Mouse (Mus musculus): ENCODE measurements around the gene Stard5. TPM values are rescaled to one million over a fixed set of nuclear protein-coding genes. Genes with fewer than 3 reads are reported as not detected.
A peak's percentile ranks its signal among the peaks of the same experiment; 100 is the strongest.

Stard5 gene
- polyA plus RNA-seq, 1 experiment from 2014 or later = 18.8 TPM

DNA sequence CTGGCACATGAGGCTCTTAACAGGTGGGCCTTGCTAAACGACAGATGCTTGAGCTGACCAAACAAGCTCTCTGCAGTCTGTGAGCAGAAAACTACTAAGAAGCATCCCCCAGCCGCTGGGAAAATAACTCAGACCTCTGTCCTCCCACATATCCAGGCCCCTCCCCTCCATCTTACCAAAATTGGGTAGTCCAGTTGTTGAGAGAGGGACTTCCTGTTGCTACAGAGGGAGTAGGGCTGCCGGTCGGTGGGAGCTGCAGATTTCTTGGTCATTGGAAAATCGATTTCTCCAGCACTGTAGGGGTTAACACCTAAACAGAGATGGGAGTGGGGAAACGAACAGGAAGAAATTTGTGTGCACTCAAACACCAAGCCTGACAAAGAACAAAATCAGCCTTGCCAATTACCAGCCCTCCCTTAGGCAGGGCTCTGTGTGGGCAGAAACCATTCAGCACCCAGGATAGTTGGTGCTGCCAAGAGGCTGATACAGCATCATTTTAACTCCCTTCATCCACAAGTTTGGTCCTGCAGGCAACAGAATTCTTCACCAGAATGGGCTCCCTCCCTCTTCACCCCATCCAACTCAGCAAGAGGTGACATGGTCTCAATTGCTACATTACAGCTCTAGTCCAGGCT, 51.0 kb downstream of the Stard5 start:
- DNase-seq (ENCODE audit: low spot score) = no peak
- no peak for ATAC-seq (ENCODE audit: insufficient number of reproducible peaks, low FRiP score, low TSS enrichment, low read depth)
- no peak overlapping the region for H3K4me2 ChIP-seq (ENCODE audit: low read depth, severe bottlenecking)
- no peak overlapping the region for H3K9ac ChIP-seq (ENCODE audit: low read length)
- no peaks in the 10 kb centered on the region for H3K9me3 ChIP-seq (ENCODE audit: control insufficient read depth, low read length)
- H3K27me3 ChIP-seq (ENCODE audit: control insufficient read depth, insufficient read depth, low read length) = no peaks in the 10 kb centered on the region
- H3K36me3 ChIP-seq (ENCODE audit: control insufficient read depth, insufficient read depth, low read length) = no peaks in the 10 kb centered on the region
- peaks cover 11% of the 10 kb centered on the region for H3K4me1 ChIP-seq (ENCODE audit: control insufficient read depth, insufficient read depth, low read length)
- WGBS = 39% methylated on average over 6 of the region's 6 CpGs
- no peak overlapping the region for H3K27ac ChIP-seq (replicated peaks; ENCODE audit: low read depth, low read length)
- no peak overlapping the region for H3K4me3 ChIP-seq (ENCODE audit: low read depth, low read length)

DNA sequence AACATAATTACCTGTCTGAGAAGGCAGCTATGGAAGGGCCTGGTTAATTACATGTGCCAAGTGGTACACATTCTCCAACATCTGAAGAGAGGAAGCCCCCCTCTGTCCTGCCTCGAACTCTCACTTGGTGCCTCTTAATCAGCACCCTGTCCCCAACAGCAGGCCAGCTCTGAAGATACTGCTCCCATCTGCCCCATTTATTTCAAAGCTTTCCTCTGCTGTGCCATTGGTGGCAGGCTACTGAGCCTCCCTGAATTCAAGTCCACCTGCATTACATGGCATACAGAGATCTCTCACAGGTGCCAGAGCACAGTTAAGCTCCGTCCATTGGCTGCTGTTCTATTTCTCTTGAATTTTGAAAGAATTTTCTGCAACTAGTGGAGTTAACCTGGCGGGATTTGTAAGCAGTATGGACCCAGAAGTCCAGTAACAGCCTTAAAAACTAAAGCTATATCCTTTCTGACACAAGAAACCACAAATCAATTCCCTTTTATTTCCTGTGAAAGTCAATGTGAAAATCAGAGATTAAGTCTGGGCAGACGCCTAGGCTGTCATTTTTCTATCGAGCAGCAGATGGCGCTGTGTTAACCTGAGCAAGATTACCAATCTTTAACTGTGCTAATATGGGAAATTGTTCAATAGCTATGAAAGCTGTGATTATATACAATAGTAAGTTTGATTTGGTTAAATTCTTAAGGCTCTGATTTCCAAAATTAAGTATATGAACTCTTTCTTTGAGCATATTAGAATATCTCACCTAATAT, 63.9 kb downstream of the Stard5 start:
- peak; percentile 72 for DNase-seq (ENCODE audit: low spot score)
- ATAC-seq (ENCODE audit: insufficient number of reproducible peaks, low FRiP score, low TSS enrichment, low read depth) = no peak

DNA sequence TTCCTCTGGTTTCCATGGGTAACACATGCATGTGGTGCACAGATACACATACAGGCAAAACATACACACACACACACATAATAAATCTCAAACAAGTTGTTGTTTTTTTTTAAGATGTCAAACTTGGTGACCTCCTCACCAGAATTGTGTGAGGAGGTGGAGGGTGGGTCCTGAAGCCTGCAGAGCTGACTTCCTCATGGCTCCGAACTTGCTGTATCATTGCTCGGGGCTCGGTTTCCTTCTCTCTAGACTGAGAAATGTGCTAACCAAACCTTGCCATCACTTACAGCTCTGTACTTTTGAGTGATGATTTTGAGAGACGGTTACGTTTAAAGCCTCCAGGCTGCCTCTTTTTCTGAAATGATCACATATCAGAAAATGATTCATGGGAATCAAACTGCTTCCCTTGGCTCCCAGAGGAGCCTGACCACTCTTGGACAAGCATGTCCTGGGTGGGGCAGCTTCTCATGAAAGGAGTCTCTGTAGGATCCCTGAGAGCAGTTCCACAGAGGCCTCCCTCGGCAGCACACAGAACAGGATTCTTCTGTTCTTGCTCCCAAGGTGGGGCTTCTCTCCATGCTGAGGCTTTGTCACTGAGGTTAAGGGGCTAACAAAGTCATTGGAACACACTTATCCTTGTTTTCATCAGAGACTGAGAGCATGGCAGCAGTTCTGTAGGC, 67.4 kb downstream of the Stard5 start:
- H3K4me3 ChIP-seq (ENCODE audit: low read depth, low read length) = no peak overlapping the region
- 88% methylated on average over 6 of the region's 6 CpGs for WGBS
- no peaks in the 10 kb centered on the region for H3K9me3 ChIP-seq (ENCODE audit: control insufficient read depth, low read length)
- H3K27ac ChIP-seq (replicated peaks; ENCODE audit: low read depth, low read length) = no peak overlapping the region
- DNase-seq (ENCODE audit: low spot score) (no peak), ATAC-seq (ENCODE audit: insufficient number of reproducible peaks, low FRiP score, low TSS enrichment, low read depth) (no peak)
- H3K36me3 ChIP-seq (ENCODE audit: control insufficient read depth, insufficient read depth, low read length) = no peaks in the 10 kb centered on the region
- no peaks in the 10 kb centered on the region for H3K27me3 ChIP-seq (ENCODE audit: control insufficient read depth, insufficient read depth, low read length)
- no peak overlapping the region for H3K4me2 ChIP-seq (ENCODE audit: low read depth, severe bottlenecking)
- H3K9ac ChIP-seq (ENCODE audit: low read length) = no peak overlapping the region
- peaks cover 10% of the 10 kb centered on the region for H3K4me1 ChIP-seq (ENCODE audit: control insufficient read depth, insufficient read depth, low read length)

More for the DNA sequence above, 63.9 kb downstream of the Stard5 start:
- Histone ChIP-seq H3K4me1 (ENCODE audit: control insufficient read depth, insufficient read depth, low read length) (no peaks in the 10 kb centered on the region), H3K9me3 (ENCODE audit: control insufficient read depth, low read length) (no peaks in the 10 kb centered on the region), H3K4me2 (ENCODE audit: low read depth, severe bottlenecking) (no peak overlapping the region), H3K27me3 (ENCODE audit: control insufficient read depth, insufficient read depth, low read length) (no peaks in the 10 kb centered on the region), H3K4me3 (ENCODE audit: low read depth, low read length) (no peak overlapping the region), H3K9ac (ENCODE audit: low read length) (no peak overlapping the region), H3K36me3 (ENCODE audit: control insufficient read depth, insufficient read depth, low read length) (no peaks in the 10 kb centered on the region), H3K27ac (replicated peaks; ENCODE audit: low read depth, low read length) (no peak overlapping the region)
- WGBS = 28% methylated on average over 6 of the region's 6 CpGs

Other genes with a start within 250 kb of the Stard5 start
- gene Tmc3, start 47.0 kb upstream of the Stard5 start, polyA plus RNA-seq (2014; fragmentation: Nextera tagmentation; extraction: Ambion mirVana) = 0.73 and 0.84 TPM in 2 replicates
- gene Il16, start 113.8 kb downstream of the Stard5 start, polyA plus RNA-seq (2014; fragmentation: Nextera tagmentation; extraction: Ambion mirVana) = 2.2 and 3.4 TPM in 2 replicates
- 0.19 and 0.35 TPM in 2 replicates for gene Cfap161, start 162.9 kb downstream of the Stard5 start, polyA plus RNA-seq (2014; fragmentation: Nextera tagmentation; extraction: Ambion mirVana)